Mouse (Mus musculus) ES-E14 (cell line): Measurements from ENCODE around the gene Shroom3. TPM values are rescaled to one million over a fixed set of nuclear protein-coding genes. Genes with fewer than 3 reads are reported as not detected.
A peak's percentile ranks its signal among the peaks of the same experiment; 100 is the strongest.

Experiments used
- DNase-seq: peaks from one replicate; pipeline ENCODE4 v3.0.0-alpha.2; 2013; ENCODE audit warnings: low read depth, low spot score
- H3K27ac ChIP-seq: 2 replicates; pipeline ENCODE4 v1.5.1; 2012; ENCODE audit warnings: low read depth, mild to moderate bottlenecking, low read length, moderate library complexity, mixed read lengths; ENCODE audit not compliant: poor library complexity, insufficient read depth, severe bottlenecking
- H3K36me3 ChIP-seq: 2 replicates; pipeline ENCODE4 v1.6.1; 2012; ENCODE audit warnings: mild to moderate bottlenecking, low read length, moderate library complexity, mixed read lengths; ENCODE audit not compliant: control insufficient read depth, poor library complexity, insufficient read depth, severe bottlenecking
- H3K4me1 ChIP-seq, 2 experiments: fragments of 150-350 bp in 1 of 2; sonication (generic) in 1 of 2; 2 replicates each; pipeline ENCODE4 v1.6.1; 2012; ENCODE audit warnings: low read length in 2 of 2, mild to moderate bottlenecking in 1 of 2, mixed read lengths in 1 of 2; ENCODE audit not compliant: control insufficient read depth in 2 of 2, insufficient read depth in 2 of 2, poor library complexity in 1 of 2
- H3K4me3 ChIP-seq, 2 experiments: fragments of 150-350 bp in 1 of 2; sonication (generic) in 1 of 2; 2 replicates each; pipeline ENCODE4 v1.5.1; 2012; ENCODE audit warnings: low read length in 2 of 2, low read depth in 1 of 2, mild to moderate bottlenecking in 1 of 2, mixed read lengths in 1 of 2; ENCODE audit not compliant: insufficient read depth in 1 of 2, poor library complexity in 1 of 2, severe bottlenecking in 1 of 2
- H3K9ac ChIP-seq: 2 replicates; pipeline ENCODE4 v1.6.1; 2012; ENCODE audit warnings: low read depth, mild to moderate bottlenecking, low read length, mixed read lengths; ENCODE audit not compliant: poor library complexity, insufficient read depth, severe bottlenecking
- H3K9me3 ChIP-seq: fragments of 150-350 bp; sonication (generic); 2 replicates; pipeline ENCODE4 v1.6.1; 2012; ENCODE audit warnings: low read depth, mild to moderate bottlenecking, low read length; ENCODE audit not compliant: control insufficient read depth, insufficient read depth
- CHD2 ChIP-seq: IDR thresholded peaks from 2 replicates; pipeline ENCODE4 v1.6.1; 2014; ENCODE audit warnings: mild to moderate bottlenecking, low read depth, low read length, inconsistent platforms
- HCFC1 ChIP-seq: IDR thresholded peaks from 2 replicates; pipeline ENCODE4 v1.6.1; 2012; ENCODE audit warnings: low read length, inconsistent platforms, borderline replicate concordance; ENCODE audit not compliant: insufficient read depth
- MAFK ChIP-seq: IDR thresholded peaks from 2 replicates; pipeline ENCODE4 v1.6.1; 2014; ENCODE audit warnings: mild to moderate bottlenecking, low read depth, low read length, inconsistent platforms; ENCODE audit not compliant: insufficient read depth
- ZC3H11A ChIP-seq: IDR thresholded peaks from 2 replicates; pipeline ENCODE4 v1.6.1; 2012; ENCODE audit warnings: low read depth, mild to moderate bottlenecking, inconsistent platforms, low read length, borderline replicate concordance
- ZNF384 ChIP-seq: IDR thresholded peaks from 2 replicates; pipeline ENCODE4 v1.6.1; 2012; ENCODE audit warnings: low read depth, low read length, inconsistent platforms
- in situ Hi-C, 2 experiments: fragments of 600-800 bp; cut with MboI; formaldehyde crosslinking; loops; one replicate each; pipeline ENCODE4 v1.15.1; 2025; ENCODE audit warnings: low sequenced_read_pairs in 2 of 2, inconsistent platforms in 1 of 2; ENCODE audit not compliant: unreplicated experiment in 2 of 2
- total RNA-seq: library from RNA; depleted of rRNA; stranded (reverse); fragments of 300-350 nt; gene quantifications from 2 replicates; pipeline ENCODE4 v1.2.3, GENCODE M21; 2012

The Shroom3 gene
- total RNA-seq, 1 experiment: 34.1 TPM

DNA sequence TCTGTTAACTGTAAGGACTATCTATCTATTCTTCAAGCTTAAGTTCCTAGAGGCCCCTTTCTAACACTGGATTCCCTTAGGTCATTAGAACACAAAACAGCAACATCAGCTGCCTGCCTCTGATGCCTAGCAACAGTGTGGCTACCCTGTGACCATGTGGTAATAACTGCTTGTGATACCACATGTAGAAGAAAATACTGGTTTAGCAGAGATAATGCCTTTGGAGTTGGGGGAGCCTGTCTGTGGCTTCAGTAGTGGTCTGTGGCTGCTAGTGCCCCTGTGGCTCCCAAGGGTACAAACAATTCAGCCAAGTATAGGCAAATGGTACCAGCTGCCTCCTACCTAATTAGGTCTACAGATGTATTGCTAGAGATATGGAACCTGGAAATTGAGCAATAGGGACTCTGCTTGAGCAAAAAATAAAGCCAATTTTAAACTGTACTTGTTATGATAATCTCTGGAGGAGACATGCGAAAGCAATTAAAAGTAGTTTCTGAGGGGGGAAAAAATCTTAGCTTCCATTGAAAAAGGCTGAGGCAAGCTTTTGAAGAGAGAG lies 213.6 kb downstream of the Shroom3 start:
- in situ Hi-C loops: no loop called here
- H3K9ac ChIP-seq: no peak overlapping the region
- TF ChIP-seq ZNF384 (no peak), CHD2 (no peak), ZC3H11A (no peak), MAFK (no peak), HCFC1 (no peak)
- H3K27ac ChIP-seq: no peak overlapping the region
- DNase-seq: no peak
- peaks cover 1 to 5% of the 10 kb centered on the region in 2 experiments; a peak in 3 of 4 replicates for H3K4me1 ChIP-seq
- no peaks in the 10 kb centered on the region for H3K9me3 ChIP-seq
- H3K4me3 ChIP-seq: no peak overlapping the region
- H3K36me3 ChIP-seq: no peaks in the 10 kb centered on the region

DNA sequence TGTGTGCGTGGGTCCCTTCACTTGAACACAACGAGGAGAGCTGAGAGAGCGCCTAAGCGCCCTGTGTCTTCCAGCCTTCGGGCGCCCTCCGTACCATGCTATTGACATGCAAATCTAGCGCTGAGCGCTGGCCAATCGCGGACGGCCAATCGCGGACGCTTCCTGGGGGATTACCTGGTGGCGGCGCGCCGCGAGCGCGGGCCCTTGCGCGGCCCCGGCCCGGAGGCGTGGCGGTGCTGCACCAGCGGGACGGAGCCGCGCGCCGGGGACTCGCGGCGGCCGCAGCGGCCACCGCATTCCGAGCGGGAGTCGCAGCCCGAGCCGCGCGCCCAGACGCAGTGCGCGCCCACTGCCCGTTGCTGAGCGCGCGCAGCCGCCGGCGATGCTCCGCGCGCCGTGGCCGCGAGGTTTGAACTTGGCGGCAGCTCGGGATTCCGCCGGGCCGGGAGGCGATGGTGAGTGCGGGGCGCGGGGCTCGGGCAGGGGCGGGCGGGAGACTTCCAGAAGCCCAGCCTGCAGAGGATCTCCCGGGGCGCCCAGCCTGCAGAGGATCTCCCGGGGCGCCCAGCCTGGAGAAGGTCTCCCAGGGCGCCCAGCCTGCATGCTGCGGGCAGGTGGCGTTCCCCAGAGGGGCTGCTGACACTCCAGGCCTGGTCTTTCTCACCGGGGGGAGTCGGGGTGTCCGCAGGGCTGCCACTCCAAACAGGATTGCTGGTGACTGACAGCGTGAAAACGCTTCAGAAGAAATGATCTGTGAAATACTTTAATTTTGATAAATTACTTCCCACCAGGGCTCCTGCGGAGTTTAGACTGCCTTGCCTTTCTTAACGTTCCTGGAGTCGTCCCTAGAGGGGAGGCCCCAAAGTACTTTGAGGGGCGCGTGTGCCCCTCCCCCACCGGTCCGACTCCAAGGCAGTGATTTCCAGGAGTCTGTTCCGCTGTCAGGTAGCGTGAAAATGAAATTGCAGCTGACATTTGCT lies 214.8 kb downstream of the Shroom3 start:
- peak; percentile 81 for DNase-seq
- no peak overlapping the region for H3K27ac ChIP-seq
- H3K4me1 ChIP-seq: peaks cover 1 to 5% of the 10 kb centered on the region in 2 experiments; a peak in 3 of 4 replicates
- H3K4me3 ChIP-seq: peak overlapping the region; percentile 84 to 89
- no peak for TF ChIP-seq MAFK
- TF ChIP-seq ZNF384: no peak
- no peak for TF ChIP-seq HCFC1
- no peak for TF ChIP-seq ZC3H11A
- no peak for TF ChIP-seq CHD2
- H3K9ac ChIP-seq: peak overlapping the region; percentile 81
- H3K36me3 ChIP-seq: no peaks in the 10 kb centered on the region
- in situ Hi-C loops: no loop called here
- H3K9me3 ChIP-seq: no peaks in the 10 kb centered on the region

DNA sequence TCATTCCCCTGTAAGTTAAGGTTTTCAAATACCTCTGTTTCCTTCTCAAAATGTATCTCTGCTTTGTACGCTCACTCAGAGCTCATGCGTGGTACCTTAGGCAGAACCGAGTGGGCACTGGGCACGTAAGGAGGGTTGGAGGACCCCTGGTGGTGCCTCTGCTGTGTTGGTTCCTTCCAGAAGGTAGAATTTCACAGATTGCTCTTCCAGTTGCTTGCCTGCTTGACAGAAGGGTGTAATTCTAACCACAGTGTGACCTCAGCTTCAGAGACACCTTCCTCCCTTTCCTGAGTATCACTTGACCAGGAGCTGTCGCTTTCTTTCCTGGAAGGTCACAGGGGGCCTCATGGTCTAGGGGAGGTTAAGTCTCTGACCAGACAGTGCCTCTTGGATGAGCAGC lies 217.2 kb downstream of the Shroom3 start:
- no peak for DNase-seq
- Histone ChIP-seq H3K9me3 (no peaks in the 10 kb centered on the region), H3K4me3 (no peak overlapping the region), H3K27ac (no peak overlapping the region), H3K36me3 (no peaks in the 10 kb centered on the region; the same call in 1 of the 2 replicates), H3K4me1 (peaks cover 5 to 11% of the 10 kb centered on the region in 2 experiments; a peak in 3 of 4 replicates), H3K9ac (no peak overlapping the region)
- TF ChIP-seq ZC3H11A (no peak), HCFC1 (no peak), CHD2 (no peak)
- in situ Hi-C loops: no loop called here

DNA sequence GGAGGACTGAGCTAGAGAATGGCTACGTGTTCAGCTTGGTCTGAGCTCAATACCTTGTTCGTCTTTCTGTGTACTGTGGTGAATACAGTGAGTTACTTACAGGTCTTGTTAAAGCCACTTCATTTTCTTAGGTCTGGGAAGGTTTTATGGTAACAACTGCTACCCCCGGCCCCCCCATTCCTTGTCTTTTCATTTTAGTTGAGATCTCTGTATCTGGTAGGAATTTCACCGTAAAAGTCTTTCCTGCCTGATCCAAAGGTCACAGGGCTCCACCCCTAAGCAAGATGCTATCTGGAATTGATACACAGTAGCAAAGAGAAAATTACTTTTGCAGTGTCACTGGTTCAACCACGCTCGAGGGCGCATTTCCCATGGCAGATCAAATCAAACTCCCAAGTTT lies 218.6 kb downstream of the Shroom3 start:
- no peak overlapping the region for H3K9ac ChIP-seq
- H3K4me1 ChIP-seq: peaks cover 5 to 17% of the 10 kb centered on the region in 2 experiments
- no peak overlapping the region for H3K4me3 ChIP-seq
- no peaks in the 10 kb centered on the region; the same call in 1 of the 2 replicates for H3K36me3 ChIP-seq
- no peak overlapping the region for H3K27ac ChIP-seq
- TF ChIP-seq ZNF384 (no peak), CHD2 (no peak), ZC3H11A (no peak), HCFC1 (no peak), MAFK (no peak)
- no peak for DNase-seq
- in situ Hi-C loops: no loop called here
- no peaks in the 10 kb centered on the region for H3K9me3 ChIP-seq
